Mouse (Mus musculus) heart, postnatal 0 days (tissue): ENCODE results near the gene Anapc7.

Experiments used
- CTCF ChIP-seq: IDR thresholded peaks from 2 replicates; pipeline ENCODE4 v1.5.1; 2016; ENCODE audit warnings: antibody characterized with exemption, control low read depth, low read depth
- EP300 ChIP-seq: IDR thresholded peaks from 2 replicates; pipeline ENCODE4 v1.6.1; 2016; ENCODE audit warnings: antibody characterized with exemption, low read depth

DNA sequence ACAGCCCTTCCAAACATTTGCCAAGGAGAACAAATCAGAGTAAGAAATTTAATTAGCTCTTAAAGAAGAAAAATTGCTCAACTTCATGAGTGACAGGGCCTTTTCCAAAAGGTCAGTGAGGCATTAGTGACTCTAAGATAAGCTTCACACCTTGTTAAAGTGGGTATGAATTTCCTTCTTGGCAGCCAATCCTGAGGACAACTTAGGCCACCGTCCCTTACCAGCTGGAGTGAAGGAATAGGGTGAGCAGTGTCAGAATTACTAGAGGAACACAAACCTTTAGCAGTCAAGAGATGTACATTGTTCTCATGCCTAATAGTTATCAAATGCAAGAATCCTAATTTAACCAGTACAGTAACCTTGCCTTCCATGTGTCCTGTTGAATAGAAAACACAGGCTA is 73.0 kb downstream of the Anapc7 start:
- TF ChIP-seq EP300 (no peak), CTCF (no peak)
